Mouse (Mus musculus) myocyte (in vitro differentiated cells): ENCODE measurements around the gene Hs2st1. TPM values are rescaled to one million over a fixed set of nuclear protein-coding genes. Genes with fewer than 3 reads are reported as not detected.

Experiments
- H3K27me3 ChIP-seq: one replicate; pipeline ENCODE4 v1.6.1; 2011; ENCODE audit not compliant: control insufficient read depth, insufficient read depth, insufficient read length
- H3K36me3 ChIP-seq: one replicate; pipeline ENCODE4 v1.6.1; 2011; ENCODE audit not compliant: control insufficient read depth, insufficient read depth
- H3K4me2 ChIP-seq: one replicate; pipeline ENCODE4 v1.6.1; 2011; ENCODE audit warnings: low read depth, control low read depth
- H3K4me3 ChIP-seq: one replicate; pipeline ENCODE4 v1.5.1; 2011; ENCODE audit warnings: mild to moderate bottlenecking, control low read depth, moderate library complexity
- H3K79me2 ChIP-seq: one replicate; pipeline ENCODE4 v1.6.1; 2011; ENCODE audit not compliant: control insufficient read depth, insufficient read depth
- H3ac ChIP-seq: one replicate; pipeline ENCODE4 v1.6.1; 2011; ENCODE audit not compliant: control insufficient read depth, insufficient read length
- CEBPB ChIP-seq: IDR thresholded peaks from 2 replicates; pipeline ENCODE4 v1.6.1; 2011; ENCODE audit warnings: mild to moderate bottlenecking, moderate library complexity; ENCODE audit not compliant: poor library complexity, insufficient read depth, severe bottlenecking
- E2F4 ChIP-seq: IDR thresholded peaks from one replicate; pipeline ENCODE4 v1.6.1; 2011; ENCODE audit warnings: mild to moderate bottlenecking, control low read depth, moderate library complexity; ENCODE audit not compliant: insufficient read depth
- MAX ChIP-seq: IDR thresholded peaks from one replicate; pipeline ENCODE4 v1.6.1; 2011; ENCODE audit warnings: low read depth, mild to moderate bottlenecking, control low read depth
- MYOD1 ChIP-seq, 3 experiments: IDR thresholded peaks; one replicate each; pipeline ENCODE4 v1.6.1; 2011; ENCODE audit warnings: control low read depth in 2 of 3, low read depth in 2 of 3, mild to moderate bottlenecking in 2 of 3, moderate library complexity in 1 of 3; ENCODE audit not compliant: insufficient read length in 2 of 3, control insufficient read depth in 1 of 3
- MYOG ChIP-seq, 3 experiments: IDR thresholded peaks; one replicate each; pipeline ENCODE4 v1.6.1; 2011; ENCODE audit warnings: control low read depth in 2 of 3, low read depth in 2 of 3, mild to moderate bottlenecking in 2 of 3; ENCODE audit not compliant: insufficient read length in 2 of 3, control insufficient read depth in 1 of 3, insufficient read depth in 1 of 3
- POLR2A ChIP-seq: IDR thresholded peaks from one replicate; pipeline ENCODE4 v1.6.1; 2011; ENCODE audit warnings: low read depth, mild to moderate bottlenecking, control low read depth, moderate library complexity; ENCODE audit not compliant: insufficient read length
- POLR2AphosphoS2 ChIP-seq: IDR thresholded peaks from one replicate; pipeline ENCODE4 v1.6.1; 2011; ENCODE audit warnings: low read depth, control low read depth; ENCODE audit not compliant: insufficient read length
- REST ChIP-seq: IDR thresholded peaks from one replicate; pipeline ENCODE4 v1.6.1; 2011; ENCODE audit warnings: mild to moderate bottlenecking, control low read depth, moderate library complexity; ENCODE audit not compliant: insufficient read depth, insufficient read length
- SRF ChIP-seq: IDR thresholded peaks from one replicate; pipeline ENCODE4 v1.6.1; 2011; ENCODE audit warnings: low read depth; ENCODE audit not compliant: control insufficient read depth, insufficient read length
- TCF12 ChIP-seq: IDR thresholded peaks from one replicate; pipeline ENCODE4 v1.6.1; 2011; ENCODE audit warnings: mild to moderate bottlenecking, control low read depth; ENCODE audit not compliant: poor library complexity, insufficient read depth, severe bottlenecking
- TCF3 ChIP-seq: IDR thresholded peaks from one replicate; pipeline ENCODE4 v1.6.1; 2011; ENCODE audit warnings: low read depth, control low read depth; ENCODE audit not compliant: insufficient read length
- USF1 ChIP-seq: IDR thresholded peaks from one replicate; pipeline ENCODE4 v1.6.1; 2011; ENCODE audit warnings: low read depth, mild to moderate bottlenecking, control low read depth, moderate library complexity
- polyA plus RNA-seq: library from polyadenylated mRNA; unstranded; fragments of >200 nt; fragmentation: generic; extraction: Trizol; gene quantifications from one replicate; pipeline ENCODE4 v1.2.1, GENCODE M21; 2012; ENCODE audit warnings: missing spikeins

The Hs2st1 gene
- polyA plus RNA-seq, 1 experiment = 16.2 TPM

DNA sequence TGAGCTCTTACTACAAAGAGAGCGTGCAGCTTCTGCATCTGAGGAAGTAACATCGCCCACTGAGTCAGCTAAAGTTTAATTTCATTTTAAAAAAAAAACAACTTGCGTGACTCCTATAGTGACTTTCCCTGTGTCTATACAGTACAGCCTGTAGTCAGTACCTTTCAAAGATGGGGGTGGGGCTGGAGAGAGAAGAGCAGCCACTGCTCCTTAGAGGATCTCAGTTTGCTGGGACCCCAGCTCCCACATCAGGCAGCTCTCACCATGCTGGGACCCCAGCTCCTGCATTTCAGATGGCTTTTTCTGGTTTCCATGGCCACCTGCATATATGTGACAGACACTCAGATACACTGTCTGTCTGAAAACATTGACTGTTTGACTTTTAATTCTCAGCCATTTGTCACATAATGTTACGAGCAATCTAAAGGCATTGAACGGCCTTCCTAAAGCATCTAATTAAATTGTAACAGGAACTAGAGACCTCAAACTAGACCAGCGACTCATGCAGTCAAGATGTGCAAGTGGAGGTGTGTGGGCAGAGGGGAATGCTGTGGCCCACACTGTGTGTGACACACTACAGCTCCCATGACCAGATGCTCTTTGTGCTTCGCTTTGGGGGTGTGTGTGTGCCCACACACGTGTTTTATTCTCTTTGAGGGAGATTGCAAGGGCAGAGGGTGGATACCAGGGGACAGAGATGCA is 19.4 kb upstream of the Hs2st1 start:
- peak in 1 of 3 experiments; percentile 32 for TF ChIP-seq MYOD1 (IDR thresholded peaks at IDR 0.05; ENCODE audit: control insufficient read depth in 1 of 3, insufficient read length in 2 of 3, low read depth in 2 of 3)
- TF ChIP-seq TCF3 = no peak
- no peak for TF ChIP-seq REST
- TF ChIP-seq MYOG (IDR thresholded peaks at IDR 0.05; ENCODE audit: control insufficient read depth in 1 of 3, insufficient read depth in 1 of 3, insufficient read length in 2 of 3, low read depth in 2 of 3) = peak in 1 of 3 experiments; percentile 32
- no peak for TF ChIP-seq CEBPB
- TF ChIP-seq USF1 = no peak
- no peak for TF ChIP-seq POLR2A
- no peak for TF ChIP-seq MAX
- no peak for TF ChIP-seq TCF12
- TF ChIP-seq E2F4 = no peak
- no peak for TF ChIP-seq SRF
- Histone ChIP-seq H3ac (no peak overlapping the region), H3K4me3 (no peak overlapping the region), H3K36me3 (peaks cover 38% of the 10 kb centered on the region), H3K4me2 (no peak overlapping the region), H3K79me2 (peaks cover 87% of the 10 kb centered on the region), H3K27me3 (no peaks in the 10 kb centered on the region)

DNA sequence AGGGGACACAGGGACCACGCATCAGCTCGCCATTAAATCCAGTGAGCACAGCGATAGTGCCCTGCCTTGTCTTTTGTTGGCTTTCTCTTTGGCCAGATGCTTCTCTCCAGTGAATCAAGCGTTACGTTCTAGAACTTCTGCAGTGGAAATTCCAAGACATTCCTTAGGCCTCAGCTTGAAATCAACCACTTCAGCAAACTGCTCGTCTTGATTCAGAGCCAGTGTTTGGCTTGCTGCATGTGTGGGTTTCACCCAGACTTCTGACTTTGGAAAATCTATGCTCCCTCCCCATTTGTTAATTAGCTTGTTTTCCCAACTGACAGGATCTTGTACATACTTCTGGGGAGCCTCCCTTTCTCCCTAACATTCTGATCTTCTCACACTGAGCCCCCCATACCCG is 16.8 kb upstream of the Hs2st1 start:
- TF ChIP-seq MYOG (IDR thresholded peaks at IDR 0.05; ENCODE audit: control insufficient read depth in 1 of 3, insufficient read depth in 1 of 3, insufficient read length in 2 of 3, low read depth in 2 of 3) = no peak
- no peak for TF ChIP-seq MAX
- TF ChIP-seq SRF = no peak
- no peak for TF ChIP-seq TCF3
- Histone ChIP-seq H3ac (no peak overlapping the region), H3K4me3 (no peak overlapping the region), H3K79me2 (peaks cover 95% of the 10 kb centered on the region), H3K4me2 (no peak overlapping the region), H3K36me3 (peaks cover 22% of the 10 kb centered on the region), H3K27me3 (no peaks in the 10 kb centered on the region)

- Histone ChIP-seq H3ac (no peak overlapping the region), H3K4me2 (no peak overlapping the region), H3K4me3 (no peak overlapping the region), H3K27me3 (no peaks in the 10 kb centered on the region), H3K36me3 (peaks cover 18% of the 10 kb centered on the region), H3K79me2 (peaks cover 97% of the 10 kb centered on the region)
- no peak for TF ChIP-seq POLR2A
- no peak for TF ChIP-seq TCF3
- TF ChIP-seq CEBPB = no peak
- no peak for TF ChIP-seq MYOG (IDR thresholded peaks at IDR 0.05; ENCODE audit: control insufficient read depth in 1 of 3, insufficient read depth in 1 of 3, insufficient read length in 2 of 3, low read depth in 2 of 3)
- TF ChIP-seq USF1 = no peak
- TF ChIP-seq REST = no peak
- TF ChIP-seq TCF12 = no peak
- TF ChIP-seq MYOD1 (IDR thresholded peaks at IDR 0.05; ENCODE audit: control insufficient read depth in 1 of 3, insufficient read length in 2 of 3, low read depth in 2 of 3) = no peak
- TF ChIP-seq SRF = no peak
- TF ChIP-seq POLR2AphosphoS2 = no peak
- no peak for TF ChIP-seq MAX
- no peak for TF ChIP-seq E2F4
Measured at GRCm38 (mm10) chr3:144584789-144585553, 15.0 kb upstream of the Hs2st1 start.

- Histone ChIP-seq H3K36me3 (peaks cover 28% of the 10 kb centered on the region), H3K4me3 (no peak overlapping the region), H3ac (no peak overlapping the region), H3K4me2 (no peak overlapping the region), H3K79me2 (peaks cover 100% of the 10 kb centered on the region), H3K27me3 (no peaks in the 10 kb centered on the region)
- no peak for TF ChIP-seq USF1
- TF ChIP-seq POLR2AphosphoS2 = no peak
- TF ChIP-seq POLR2A = no peak
- TF ChIP-seq TCF3 = no peak
- no peak for TF ChIP-seq MYOG (IDR thresholded peaks at IDR 0.05; ENCODE audit: control insufficient read depth in 1 of 3, insufficient read depth in 1 of 3, insufficient read length in 2 of 3, low read depth in 2 of 3)
- TF ChIP-seq REST = no peak
- TF ChIP-seq MYOD1 (IDR thresholded peaks at IDR 0.05; ENCODE audit: control insufficient read depth in 1 of 3, insufficient read length in 2 of 3, low read depth in 2 of 3) = no peak
- no peak for TF ChIP-seq TCF12
- TF ChIP-seq MAX = no peak
- TF ChIP-seq E2F4 = no peak
- TF ChIP-seq CEBPB = no peak
- TF ChIP-seq SRF = no peak
Measured at GRCm38 (mm10) chr3:144583789-144584188, 13.8 kb upstream of the Hs2st1 start.
